Mouse (Mus musculus): Measurements from ENCODE around the gene Mif4gd. TPM values are rescaled to one million over a fixed set of nuclear protein-coding genes. Genes with fewer than 3 reads are reported as not detected.
A peak's percentile ranks its signal among the peaks of the same experiment; 100 is the strongest.

Gene Mif4gd
- total and polyA plus RNA-seq, 3 experiments = 143 to 177 (median 174) TPM

- peaks cover 33 to 66% of the 10 kb centered on the region in 2 experiments for H3K36me3 ChIP-seq (replicated peaks in 1 of 2; ENCODE audit: control insufficient read depth in 1 of 2, insufficient read depth in 1 of 2, low read length in 1 of 2)
- H3K9me3 ChIP-seq (replicated peaks; ENCODE audit: low read length) = no peaks in the 10 kb centered on the region
- no peak overlapping the region for H3K27ac ChIP-seq (ENCODE audit: insufficient read depth, low read depth)
- H3K27me3 ChIP-seq (replicated peaks) = no peaks in the 10 kb centered on the region
- H3K79me2 ChIP-seq (replicated peaks; ENCODE audit: control insufficient read depth, extremely low read depth, insufficient read depth, poor library complexity, severe bottlenecking) = peaks cover 92% of the 10 kb centered on the region
- in situ Hi-C loops (cut with MboI; ENCODE audit: low pct_ligation_motif_present, low pct_unique_long_range_greater_than_20kb, low sequenced_read_pairs) = loop anchor here (25.0 kb wide), 1 partner anchor 411 kb away; the partner anchor contains the start of gene Galk1
- dilution Hi-C loops (cut with MboI; ENCODE audit: extremely low pct_ligation_motif_present, extremely low pct_unique_long_range_greater_than_20kb, low sequenced_read_pairs) = no loop called here
- H3K4me3 ChIP-seq (replicated peaks in 1 of 3; ENCODE audit: low read depth in 2 of 3, low read length in 2 of 3, poor library complexity in 1 of 3) = no peak overlapping the region
- peaks cover 18 to 42% of the 10 kb centered on the region in 2 experiments for H3K4me1 ChIP-seq (ENCODE audit: control insufficient read depth in 1 of 2, insufficient read depth in 2 of 2)
- TF ChIP-seq ZNF384 (IDR thresholded peaks at IDR 0.05; ENCODE audit: low read depth, low read length) = peak; percentile 42; the same call in 1 of the 2 replicates
- TF ChIP-seq MEF2A (IDR thresholded peaks at IDR 0.05; ENCODE audit: borderline replicate concordance, low read depth, low read length) = no peak
- no peak for DNase-seq (ENCODE audit: extremely low read depth)
- no peak overlapping the region for H3K9ac ChIP-seq (ENCODE audit: insufficient read depth, low read depth)
- no peak overlapping the region for H3K4me2 ChIP-seq (ENCODE audit: insufficient read depth, low read depth, poor library complexity, severe bottlenecking)
Measured at GRCm38 (mm10) chr11:115601174-115601573, 11.6 kb downstream of the Mif4gd start.

DNA sequence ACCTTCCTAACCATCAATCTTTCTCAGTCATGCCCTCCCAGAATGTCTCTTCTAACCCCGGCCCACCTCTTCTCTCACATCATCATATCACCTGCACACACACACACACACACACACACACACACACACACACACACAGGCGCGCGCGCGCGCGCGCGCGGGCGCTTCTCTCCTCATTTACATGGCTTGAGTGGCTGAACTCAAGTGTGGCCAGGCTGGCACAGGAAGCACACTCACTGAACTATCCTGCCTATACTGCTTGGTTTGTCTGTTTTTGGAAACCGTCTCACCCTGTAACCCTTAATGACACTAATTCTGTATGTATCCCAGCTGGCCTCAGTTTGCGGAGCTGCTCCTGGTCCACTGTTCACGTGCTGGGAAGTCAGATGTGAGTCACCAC, 12.0 kb downstream of the Mif4gd start:
- TF ChIP-seq SIN3A (IDR thresholded peaks at IDR 0.05; ENCODE audit: low read length) = no peak
- TF ChIP-seq JUN (IDR thresholded peaks at IDR 0.05; ENCODE audit: insufficient read depth, low read depth, low read length) = no peak
- no peak for TF ChIP-seq KAT2A (IDR thresholded peaks at IDR 0.05; ENCODE audit: insufficient replicate concordance, low read length)
- TF ChIP-seq TBP (conservative IDR thresholded peaks at IDR 0.05; ENCODE audit: low read depth, low read length) = no peak
- TF ChIP-seq USF1 (IDR thresholded peaks at IDR 0.05; ENCODE audit: low read depth, low read length) = no peak
- no peak for TF ChIP-seq MAX (IDR thresholded peaks at IDR 0.05; ENCODE audit: low read length)
- no peak for TF ChIP-seq BHLHE40 (IDR thresholded peaks at IDR 0.05; ENCODE audit: low read depth, low read length)
- TF ChIP-seq MYC (IDR thresholded peaks at IDR 0.05; ENCODE audit: low read depth, low read length) = no peak
- no peak for TF ChIP-seq UBTF (IDR thresholded peaks at IDR 0.05; ENCODE audit: low read depth, low read length)
- TF ChIP-seq NRF1 (IDR thresholded peaks at IDR 0.05; ENCODE audit: low read depth, low read length) = no peak
- no peak for TF ChIP-seq IRF4 (IDR thresholded peaks at IDR 0.05; ENCODE audit: low read depth, low read length)
- TF ChIP-seq POLR2A (IDR thresholded peaks at IDR 0.05; ENCODE audit: low read depth, low read length) = no peak; the same call in 1 of the 2 replicates
- TF ChIP-seq ELF1 (IDR thresholded peaks at IDR 0.05; ENCODE audit: low read depth, low read length) = no peak
- TF ChIP-seq JUND (conservative IDR thresholded peaks at IDR 0.05; ENCODE audit: low read depth, low read length) = no peak
- Histone ChIP-seq H3K4me2 (ENCODE audit: insufficient read depth, low read depth, poor library complexity, severe bottlenecking) (no peak overlapping the region), H3K36me3 (replicated peaks in 1 of 2; ENCODE audit: control insufficient read depth in 1 of 2, insufficient read depth in 1 of 2, low read length in 1 of 2) (peaks cover 32 to 66% of the 10 kb centered on the region in 2 experiments), H3K9me3 (replicated peaks; ENCODE audit: low read length) (no peaks in the 10 kb centered on the region), H3K27ac (ENCODE audit: insufficient read depth, low read depth) (no peak overlapping the region), H3K79me2 (replicated peaks; ENCODE audit: control insufficient read depth, extremely low read depth, insufficient read depth, poor library complexity, severe bottlenecking) (peaks cover 92% of the 10 kb centered on the region), H3K4me1 (ENCODE audit: control insufficient read depth in 1 of 2, insufficient read depth in 2 of 2) (peaks cover 14 to 38% of the 10 kb centered on the region in 2 experiments), H3K4me3 (replicated peaks in 1 of 3; ENCODE audit: low read depth in 2 of 3, low read length in 2 of 3, poor library complexity in 1 of 3) (no peak overlapping the region), H3K27me3 (replicated peaks) (no peaks in the 10 kb centered on the region), H3K9ac (ENCODE audit: insufficient read depth, low read depth) (no peak overlapping the region)
- dilution Hi-C loops (cut with MboI; ENCODE audit: extremely low pct_ligation_motif_present, extremely low pct_unique_long_range_greater_than_20kb, low sequenced_read_pairs) (no loop called here), in situ Hi-C loops (cut with MboI; ENCODE audit: low pct_ligation_motif_present, low pct_unique_long_range_greater_than_20kb, low sequenced_read_pairs) (loop anchor here (25.0 kb wide), 1 partner anchor 412 kb away; the partner anchor contains the start of gene Galk1)
- no peak for DNase-seq (ENCODE audit: extremely low read depth)

Data from CH12.LX (cell line).